11 mouse cellular contexts compared by ENCODE assay signal in genomic region chr16:51758361-51759227, GRCm38 (mm10).
DNase-seq lines count a peak whose midpoint lies in the region; ATAC-seq and TF ChIP-seq lines count a peak whose summit lies in the region.
"Had no signal": no experiment of that assay in that cellular context is flagged by ENCODE, and none has a peak within 500 bp of the region (broad histone marks: within the 10 kb centered on the region; RNA-seq: fewer than 3 reads in every experiment).

No protein-coding gene starts in this region.

- WGBS in forebrain, embryonic 11.5 days = 47% methylated on average over 9 of the region's 9 CpGs
- 54% methylated on average over 9 of the region's 9 CpGs for WGBS in forebrain, embryonic 10.5 days
- WGBS in lung, embryonic 14.5 days = 32% methylated on average over 9 of the region's 9 CpGs
- WGBS in embryonic facial prominence, embryonic 11.5 days = 21% methylated on average over 9 of the region's 9 CpGs
- WGBS in limb, embryonic 14.5 days = 43% methylated on average over 9 of the region's 9 CpGs
- 47% methylated on average over 9 of the region's 9 CpGs for WGBS in intestine, postnatal 0 days

- no peak for DNase-seq in forebrain, embryonic 11.5 days (ENCODE audit: low spot score)
- DNase-seq in forebrain, embryonic 10.5 days (ENCODE audit: extremely low spot score, low spot score) = no peak
- DNase-seq in lung, embryonic 14.5 days = peak; percentile 62
- no peak for DNase-seq in lung, adult 18-20 months
- peak; percentile 71 for DNase-seq in embryonic facial prominence, embryonic 11.5 days (ENCODE audit: low spot score)
- peak; percentile 60 for DNase-seq in limb, embryonic 14.5 days (ENCODE audit: low spot score)
- DNase-seq in urinary bladder, adult 2 months (ENCODE audit: low spot score) = no peak
- DNase-seq: gastrocnemius, postnatal 25 days had no signal

- H3K9ac ChIP-seq in forebrain, embryonic 11.5 days (ENCODE audit: low read length) = no peak overlapping the region
- no peak overlapping the region for H3K9ac ChIP-seq in lung, embryonic 14.5 days
- no peak overlapping the region for H3K9ac ChIP-seq in embryonic facial prominence, embryonic 11.5 days (replicated peaks; ENCODE audit: low read length)
- H3K9ac ChIP-seq in limb, embryonic 14.5 days (ENCODE audit: low read depth, low read length, severe bottlenecking) = no peak overlapping the region
- no peak overlapping the region for H3K9ac ChIP-seq in intestine, postnatal 0 days (ENCODE audit: low read depth, low read length)
- H3K9ac ChIP-seq: lung, embryonic 15.5 days had no signal

- no peaks in the 10 kb centered on the region for H3K4me1 ChIP-seq in forebrain, embryonic 11.5 days (replicated peaks; ENCODE audit: control insufficient read depth, insufficient read depth, low read length)
- peaks cover 12% of the 10 kb centered on the region for H3K4me1 ChIP-seq in forebrain, embryonic 10.5 days
- no peaks in the 10 kb centered on the region for H3K4me1 ChIP-seq in lung, embryonic 14.5 days (ENCODE audit: insufficient read depth)
- H3K4me1 ChIP-seq in embryonic facial prominence, embryonic 11.5 days (ENCODE audit: control insufficient read depth, insufficient read depth, low read length) = no peaks in the 10 kb centered on the region
- peaks cover 4% of the 10 kb centered on the region; the same call in 1 of the 2 replicates for H3K4me1 ChIP-seq in limb, embryonic 14.5 days (ENCODE audit: control insufficient read depth, insufficient read depth, low read length)
- no peaks in the 10 kb centered on the region for H3K4me1 ChIP-seq in intestine, postnatal 0 days (replicated peaks; ENCODE audit: control insufficient read depth, insufficient read depth, low read length)

- H3K27ac ChIP-seq in forebrain, embryonic 11.5 days (ENCODE audit: low read depth, low read length) = no peak overlapping the region
- no peak overlapping the region for H3K27ac ChIP-seq in forebrain, embryonic 10.5 days
- H3K27ac ChIP-seq in lung, embryonic 14.5 days (ENCODE audit: low read depth) = no peak overlapping the region
- H3K27ac ChIP-seq in embryonic facial prominence, embryonic 11.5 days (replicated peaks; ENCODE audit: low read depth, low read length) = no peak overlapping the region
- no peak overlapping the region for H3K27ac ChIP-seq in limb, embryonic 14.5 days (replicated peaks; ENCODE audit: low read depth, low read length)
- H3K27ac ChIP-seq in intestine, postnatal 0 days (ENCODE audit: low read depth, low read length) = no peak overlapping the region
- H3K27ac ChIP-seq: lung, embryonic 15.5 days had no signal

- 0 out of 2 replicates have a peak, but pooled peaks have one; percentile 18 for ATAC-seq in forebrain, embryonic 11.5 days (replicated peaks; ENCODE audit: low FRiP score)
- no peak; the same call in 1 of the 2 replicates for ATAC-seq in lung, embryonic 14.5 days (ENCODE audit: insufficient read depth)
- ATAC-seq in embryonic facial prominence, embryonic 11.5 days (replicated peaks; ENCODE audit: insufficient number of reproducible peaks, low FRiP score, low TSS enrichment, low read depth) = peak; percentile 62
- ATAC-seq in limb, embryonic 14.5 days (ENCODE audit: low FRiP score, low read depth) = peak; percentile 15; the same call in 1 of the 2 replicates
- ATAC-seq in intestine, postnatal 0 days = no peak
- ATAC-seq: Patski had no signal

- no peaks in the 10 kb centered on the region for H3K36me3 ChIP-seq in forebrain, embryonic 11.5 days (ENCODE audit: control insufficient read depth, insufficient read depth, low read length)
- no peaks in the 10 kb centered on the region for H3K36me3 ChIP-seq in forebrain, embryonic 10.5 days (replicated peaks)
- no peaks in the 10 kb centered on the region for H3K36me3 ChIP-seq in lung, embryonic 14.5 days (ENCODE audit: insufficient read depth)
- no peaks in the 10 kb centered on the region for H3K36me3 ChIP-seq in embryonic facial prominence, embryonic 11.5 days (replicated peaks; ENCODE audit: control insufficient read depth, insufficient read depth, low read depth, low read length)
- H3K36me3 ChIP-seq in limb, embryonic 14.5 days (ENCODE audit: control insufficient read depth, insufficient read depth, low read length) = no peaks in the 10 kb centered on the region
- no peaks in the 10 kb centered on the region for H3K36me3 ChIP-seq in intestine, postnatal 0 days (ENCODE audit: control insufficient read depth, insufficient read depth)
- H3K36me3 ChIP-seq: lung, embryonic 15.5 days had no signal

- H3K27me3 ChIP-seq in forebrain, embryonic 11.5 days (ENCODE audit: control insufficient read depth, insufficient read depth, low read length) = no peaks in the 10 kb centered on the region
- no peaks in the 10 kb centered on the region for H3K27me3 ChIP-seq in forebrain, embryonic 10.5 days (ENCODE audit: poor library complexity, severe bottlenecking)
- no peaks in the 10 kb centered on the region for H3K27me3 ChIP-seq in lung, embryonic 14.5 days (ENCODE audit: insufficient read depth, low read length)
- H3K27me3 ChIP-seq in embryonic facial prominence, embryonic 11.5 days (ENCODE audit: control insufficient read depth, insufficient read depth, low read length) = no peaks in the 10 kb centered on the region
- H3K27me3 ChIP-seq in limb, embryonic 14.5 days (ENCODE audit: control insufficient read depth, insufficient read depth, low read length) = no peaks in the 10 kb centered on the region
- no peaks in the 10 kb centered on the region for H3K27me3 ChIP-seq in intestine, postnatal 0 days (replicated peaks; ENCODE audit: control insufficient read depth, insufficient read depth, low read length)
- H3K27me3 ChIP-seq: lung, embryonic 15.5 days had no signal

- TF ChIP-seq CTCF in lung, embryonic 14.5 days (IDR thresholded peaks at IDR 0.05; ENCODE audit: low read depth) = no peak
- no peak for TF ChIP-seq CTCF in intestine, postnatal 0 days (IDR thresholded peaks at IDR 0.05; ENCODE audit: low read depth)

- TF ChIP-seq POLR2A in limb, embryonic 14.5 days (IDR thresholded peaks at IDR 0.05; ENCODE audit: borderline replicate concordance, extremely low read depth, insufficient read depth, insufficient read length) = no peak

- no peak overlapping the region for H3K4me3 ChIP-seq in forebrain, embryonic 11.5 days (ENCODE audit: low read depth, low read length)
- H3K4me3 ChIP-seq in forebrain, embryonic 10.5 days = no peak overlapping the region
- H3K4me3 ChIP-seq in lung, embryonic 14.5 days (ENCODE audit: low read depth, low read length) = no peak overlapping the region
- no peak overlapping the region for H3K4me3 ChIP-seq in embryonic facial prominence, embryonic 11.5 days (ENCODE audit: low read depth, low read length)
- H3K4me3 ChIP-seq in limb, embryonic 14.5 days (replicated peaks; ENCODE audit: low read length) = no peak overlapping the region
- H3K4me3 ChIP-seq in intestine, postnatal 0 days (ENCODE audit: low read depth, low read length) = no peak overlapping the region
- H3K4me3 ChIP-seq: lung, embryonic 15.5 days had no signal

- H3K4me2 ChIP-seq in forebrain, embryonic 11.5 days (ENCODE audit: low read depth, low read length, severe bottlenecking) = no peak overlapping the region
- no peak overlapping the region for H3K4me2 ChIP-seq in lung, embryonic 14.5 days
- no peak overlapping the region for H3K4me2 ChIP-seq in embryonic facial prominence, embryonic 11.5 days (ENCODE audit: low read depth, low read length)
- no peak overlapping the region for H3K4me2 ChIP-seq in limb, embryonic 14.5 days (replicated peaks; ENCODE audit: low read depth, low read length, severe bottlenecking)
- H3K4me2 ChIP-seq in intestine, postnatal 0 days (replicated peaks; ENCODE audit: low read depth) = no peak overlapping the region
- H3K4me2 ChIP-seq: lung, embryonic 15.5 days had no signal

- no peaks in the 10 kb centered on the region for H3K9me3 ChIP-seq in forebrain, embryonic 11.5 days (ENCODE audit: control insufficient read depth, low read length)
- no peaks in the 10 kb centered on the region for H3K9me3 ChIP-seq in forebrain, embryonic 10.5 days
- H3K9me3 ChIP-seq in lung, embryonic 14.5 days (ENCODE audit: low read depth, low read length) = no peaks in the 10 kb centered on the region
- no peaks in the 10 kb centered on the region for H3K9me3 ChIP-seq in embryonic facial prominence, embryonic 11.5 days (replicated peaks; ENCODE audit: control insufficient read depth, low read length)
- H3K9me3 ChIP-seq in limb, embryonic 14.5 days (ENCODE audit: control insufficient read depth, low read length) = no peaks in the 10 kb centered on the region
- H3K9me3 ChIP-seq in intestine, postnatal 0 days (ENCODE audit: control insufficient read depth) = no peaks in the 10 kb centered on the region
- H3K9me3 ChIP-seq: lung, embryonic 15.5 days had no signal

Comparison
In these comparisons a context has a peak if more than half of its experiments do, and no peak if none do; other contexts are left out.
1. DNase-seq: peak in lung, embryonic 14.5 days (single experiment), embryonic facial prominence, embryonic 11.5 days (single experiment) and limb, embryonic 14.5 days (single experiment); none in forebrain, embryonic 11.5 days (single experiment), forebrain, embryonic 10.5 days (single experiment), lung, adult 18-20 months (0 of 2) and urinary bladder, adult 2 months (single experiment).
2. ATAC-seq: peak in forebrain, embryonic 11.5 days (single experiment), embryonic facial prominence, embryonic 11.5 days (single experiment) and limb, embryonic 14.5 days (single experiment); none in lung, embryonic 14.5 days (single experiment) and intestine, postnatal 0 days (single experiment).